Mouse (Mus musculus) right cerebral cortex, postnatal 14 days (tissue): ENCODE measurements around the gene Adrb1.
A peak's percentile ranks its signal among the peaks of the same experiment; 100 is the strongest.

Experiments used
- DNase-seq: peaks from one replicate; pipeline ENCODE4 v3.0.0; 2022

Adrb1 gene

GRCm38 (mm10) chr19:56703238-56704097 is 18.5 kb upstream of the Adrb1 start:
- DNase-seq, result no peak

DNA sequence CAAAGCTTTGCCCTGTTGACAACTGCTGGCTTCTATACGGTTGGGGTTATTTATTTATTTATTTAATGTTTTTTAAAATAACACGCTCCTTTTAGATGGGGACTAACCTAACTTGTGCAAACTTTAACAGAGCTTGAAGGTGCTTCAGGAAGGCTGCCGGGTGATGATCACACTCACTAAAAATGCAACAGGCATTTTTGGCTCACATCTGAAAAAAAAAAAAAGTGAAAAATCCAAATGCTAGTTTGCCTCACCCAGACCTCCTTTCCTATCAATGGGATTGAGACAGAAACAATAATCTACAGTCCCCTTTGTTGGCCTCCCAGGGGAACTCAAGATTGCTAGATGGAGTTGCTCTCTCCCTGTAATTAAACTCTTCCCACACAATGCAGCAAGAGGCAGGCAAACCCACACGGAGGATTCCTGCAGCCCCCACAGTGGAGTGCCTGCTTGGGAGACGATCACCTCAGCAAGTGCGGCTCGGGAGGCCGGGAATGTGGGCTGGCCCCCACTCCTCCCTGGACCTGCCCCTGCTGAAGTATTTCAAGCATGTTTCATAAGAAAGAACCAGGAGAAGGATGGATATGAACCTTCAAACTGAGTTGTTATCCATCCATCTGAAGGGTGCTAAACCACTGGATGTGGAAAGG is 16.8 kb upstream of the Adrb1 start:
- no peak for DNase-seq

- DNase-seq, result no peak
Measured at GRCm38 (mm10) chr19:56708794-56709193, 13.2 kb upstream of the Adrb1 start.

DNA sequence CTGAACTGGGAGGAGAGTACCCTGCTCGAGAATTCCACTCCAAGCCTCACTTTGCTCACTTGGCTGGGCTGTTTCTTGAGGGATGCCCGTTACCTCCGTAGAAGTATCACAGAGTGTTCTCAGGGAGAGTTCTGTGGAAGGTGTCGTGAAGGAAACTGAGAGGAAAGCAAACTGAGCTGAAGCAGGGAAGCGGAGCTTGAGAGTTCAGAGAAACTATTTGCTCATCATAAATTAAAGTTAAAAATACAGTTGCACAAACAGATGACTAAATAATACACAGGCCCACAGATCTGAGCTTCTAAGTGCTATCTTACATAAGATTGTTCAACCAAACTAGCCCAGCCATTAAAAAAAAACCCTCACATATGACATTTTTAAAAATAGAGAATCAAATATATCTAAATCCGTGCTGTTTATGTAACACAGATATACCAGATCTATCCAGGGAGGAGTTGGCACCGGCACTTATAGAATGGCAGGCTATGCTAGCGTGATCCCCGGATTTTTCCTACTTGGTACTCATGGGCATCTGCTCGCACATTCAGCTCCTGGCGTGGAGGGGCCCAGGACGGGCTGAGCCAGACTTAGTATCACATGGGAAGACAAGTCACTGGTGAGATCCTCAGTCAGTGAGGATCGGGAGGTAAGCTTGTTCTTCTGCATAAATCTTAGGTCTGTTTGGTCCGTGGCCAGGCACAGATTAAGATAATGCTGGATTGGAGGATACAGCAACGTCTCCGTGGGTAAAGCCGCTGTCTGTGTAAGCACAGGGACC is 11.7 kb upstream of the Adrb1 start:
- DNase-seq, result peak; percentile 64

GRCm38 (mm10) chr19:56713613-56714012 is 8.4 kb upstream of the Adrb1 start:
- DNase-seq, result no peak

- DNase-seq, result no peak
Measured at GRCm38 (mm10) chr19:56714661-56715170, 7.3 kb upstream of the Adrb1 start.

DNA sequence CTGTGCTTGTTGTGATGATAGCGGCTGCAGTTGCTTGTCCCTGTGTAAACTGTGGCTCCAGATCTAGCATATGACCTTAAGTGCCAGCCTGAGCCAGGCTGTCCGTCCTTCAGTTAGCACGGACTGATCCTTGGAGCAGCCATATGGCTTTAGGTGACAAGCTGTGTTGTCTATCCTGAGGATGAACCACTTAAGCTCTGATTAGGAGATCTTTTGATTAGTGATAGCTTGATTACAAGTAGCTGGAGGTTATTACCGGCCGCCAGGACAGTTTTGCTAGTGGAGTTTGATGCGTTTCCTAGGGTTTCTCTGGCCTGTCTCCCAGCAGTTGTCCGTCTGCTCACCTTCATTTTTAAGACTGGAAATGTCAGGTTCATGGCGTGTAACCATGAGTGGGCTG is 4.0 kb upstream of the Adrb1 start:
- no peak for DNase-seq

DNA sequence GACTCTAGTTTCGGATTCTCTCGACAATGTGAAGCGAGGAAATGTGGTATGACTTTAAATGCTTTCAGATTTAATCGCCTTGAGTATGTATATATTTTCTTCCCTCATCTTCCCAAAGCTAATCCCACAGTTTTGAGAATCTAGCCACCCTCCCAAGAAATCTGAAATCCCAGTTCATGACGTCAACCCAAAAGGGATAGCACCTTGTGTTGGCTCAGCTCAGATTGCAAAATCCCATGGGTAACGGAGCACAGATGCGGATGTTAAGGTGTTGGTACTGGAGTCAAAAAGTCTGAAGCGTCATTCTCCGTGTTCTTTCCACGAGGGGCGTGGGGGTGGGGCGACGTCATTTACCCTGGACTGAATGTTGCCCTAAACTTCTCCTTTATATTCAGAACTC is 1.1 kb upstream of the Adrb1 start:
- no peak for DNase-seq

GRCm38 (mm10) chr19:56722291-56722707 is 300 bp downstream of the Adrb1 start:
- peak; percentile 28 for DNase-seq

DNA sequence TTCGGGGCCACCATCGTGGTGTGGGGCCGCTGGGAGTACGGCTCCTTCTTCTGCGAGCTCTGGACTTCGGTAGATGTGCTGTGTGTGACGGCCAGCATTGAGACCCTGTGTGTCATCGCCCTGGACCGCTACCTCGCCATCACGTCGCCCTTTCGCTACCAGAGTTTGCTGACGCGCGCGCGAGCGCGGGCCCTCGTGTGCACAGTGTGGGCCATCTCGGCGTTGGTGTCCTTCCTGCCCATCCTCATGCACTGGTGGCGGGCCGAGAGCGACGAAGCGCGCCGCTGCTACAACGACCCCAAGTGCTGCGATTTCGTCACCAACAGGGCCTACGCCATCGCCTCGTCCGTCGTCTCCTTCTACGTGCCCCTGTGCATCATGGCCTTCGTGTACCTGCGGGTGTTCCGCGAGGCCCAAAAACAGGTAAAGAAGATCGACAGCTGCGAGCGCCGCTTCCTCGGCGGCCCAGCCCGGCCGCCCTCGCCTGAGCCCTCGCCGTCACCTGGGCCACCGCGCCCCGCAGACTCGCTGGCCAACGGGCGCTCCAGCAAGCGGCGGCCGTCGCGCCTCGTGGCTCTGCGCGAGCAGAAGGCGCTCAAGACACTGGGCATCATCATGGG is 822 bp downstream of the Adrb1 start:
- DNase-seq, result peak; percentile 59

GRCm38 (mm10) chr19:56723331-56724125 is 1.5 kb downstream of the Adrb1 start:
- peak; percentile 27 for DNase-seq

DNA sequence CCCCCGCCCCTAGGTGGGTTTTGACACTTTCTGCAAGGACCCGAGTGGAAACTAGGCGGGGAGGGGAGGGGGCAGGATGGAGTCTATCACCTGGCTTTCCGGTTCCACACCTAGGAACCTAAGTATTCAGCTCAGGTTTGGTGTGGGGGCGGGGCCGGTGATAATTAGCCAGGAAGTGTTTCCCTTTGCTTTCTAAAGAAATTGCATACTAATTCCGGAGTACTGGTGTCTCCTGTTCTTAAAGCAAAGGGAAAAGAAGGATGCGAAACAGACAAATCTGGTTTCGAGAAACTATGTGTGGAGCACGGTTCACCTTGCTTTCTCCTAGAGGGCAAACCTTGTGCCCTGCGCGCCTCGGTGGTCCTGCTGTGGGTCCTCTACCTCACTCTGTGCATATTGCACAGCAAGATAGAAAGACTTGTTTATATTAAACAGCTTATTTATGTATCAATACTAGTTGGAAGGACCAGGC is 2.2 kb downstream of the Adrb1 start:
- DNase-seq, result no peak

DNA sequence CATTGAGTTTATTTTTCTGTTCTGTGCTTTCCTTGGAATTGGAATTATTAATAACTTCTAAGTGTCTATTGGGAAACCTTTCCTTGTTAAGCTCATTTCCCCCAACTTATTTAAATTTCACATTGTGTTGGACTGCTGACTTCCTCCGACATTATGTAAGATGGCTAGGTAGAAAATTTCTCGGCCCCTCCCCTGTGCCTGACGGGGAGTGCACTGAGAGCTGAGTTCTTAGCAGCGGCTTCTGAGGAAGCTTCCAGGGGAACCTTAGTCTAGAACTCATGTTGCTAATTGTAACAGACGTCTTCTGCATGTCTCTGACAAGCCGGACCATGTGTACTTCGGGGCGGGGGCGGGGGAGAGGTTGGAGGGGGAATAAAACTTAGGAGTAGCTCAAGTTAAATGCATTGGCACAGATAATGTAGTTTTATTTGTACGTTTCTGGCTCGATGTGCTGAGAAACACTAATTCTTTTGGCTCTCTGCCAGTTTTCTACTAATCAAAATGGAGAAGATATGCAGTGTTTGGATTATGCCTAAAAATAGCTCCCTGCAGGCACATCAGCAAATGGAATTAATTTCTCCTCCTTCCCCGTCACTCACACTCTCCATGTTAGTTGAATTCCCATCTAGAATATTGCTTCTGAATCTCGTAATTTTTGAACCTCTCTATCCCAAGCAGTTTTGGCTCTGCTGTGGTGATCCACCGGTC is 5.3 kb downstream of the Adrb1 start:
- no peak for DNase-seq

DNA sequence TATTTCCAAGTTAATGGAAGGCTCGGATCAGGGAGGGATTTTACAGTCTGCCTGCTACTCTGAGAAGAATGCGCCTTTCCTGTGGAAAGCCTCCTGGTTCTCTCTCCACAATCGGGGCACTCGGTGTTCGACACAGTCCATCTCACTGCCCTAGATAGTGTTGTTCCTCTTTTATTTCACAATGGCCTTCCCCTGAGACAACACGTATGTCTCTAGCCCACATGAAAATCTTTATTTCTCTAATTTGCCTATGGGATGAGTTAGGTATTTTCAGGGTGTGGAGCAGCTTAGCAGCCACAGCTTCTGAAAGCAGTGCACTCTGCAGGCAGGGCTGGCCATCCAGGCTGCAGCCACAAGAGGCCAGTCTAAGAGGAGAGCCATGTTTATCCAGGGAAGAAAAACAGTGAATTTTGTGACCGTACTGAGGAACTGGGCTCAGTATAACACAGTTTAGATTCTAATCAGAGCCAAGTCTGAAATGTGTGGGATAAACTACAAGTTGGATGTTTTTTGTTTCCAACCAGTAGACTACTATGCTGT is 12.1 kb downstream of the Adrb1 start:
- no peak for DNase-seq

DNA sequence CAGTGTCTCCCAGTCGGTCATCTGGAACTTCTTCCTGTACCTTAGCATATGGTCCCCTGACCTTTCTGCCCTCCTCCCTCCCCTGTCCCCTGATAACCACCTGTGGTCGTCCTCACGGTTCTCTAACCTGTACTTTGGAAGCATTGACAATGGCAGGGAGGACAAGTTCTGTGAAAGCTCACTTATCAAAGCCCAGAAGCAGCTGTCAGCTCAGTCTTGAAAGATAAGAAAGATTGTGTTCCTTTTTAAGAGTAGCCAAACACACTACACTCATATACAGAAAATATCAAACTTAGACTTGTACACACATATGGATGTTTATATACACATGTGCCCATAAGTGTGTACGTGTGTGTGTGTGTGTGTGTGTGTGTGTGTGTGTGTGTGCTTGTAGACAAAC is 13.7 kb downstream of the Adrb1 start:
- no peak for DNase-seq

DNA sequence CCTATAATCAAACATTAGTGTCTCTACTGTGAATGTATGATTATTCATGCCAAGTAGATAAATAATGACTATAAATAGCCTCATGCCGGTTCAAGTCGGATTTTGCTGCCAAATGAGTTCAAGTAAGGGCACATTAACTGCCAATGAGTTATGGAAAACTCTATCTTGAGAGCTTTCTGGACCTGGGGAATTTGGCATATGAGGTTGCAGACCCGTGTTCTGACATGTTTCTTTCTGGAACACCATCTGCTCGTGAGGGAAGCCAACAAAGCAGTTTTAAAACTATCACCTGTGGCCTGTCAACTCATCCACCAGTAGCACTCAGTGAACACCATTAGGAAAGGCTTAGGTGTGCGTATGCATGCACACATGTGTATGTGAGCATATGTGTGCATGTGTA is 14.3 kb downstream of the Adrb1 start:
- no peak for DNase-seq

GRCm38 (mm10) chr19:56745061-56745460 is 23.1 kb downstream of the Adrb1 start:
- no peak for DNase-seq

- no peak for DNase-seq
Measured at GRCm38 (mm10) chr19:56745528-56745927, 23.5 kb downstream of the Adrb1 start.

DNA sequence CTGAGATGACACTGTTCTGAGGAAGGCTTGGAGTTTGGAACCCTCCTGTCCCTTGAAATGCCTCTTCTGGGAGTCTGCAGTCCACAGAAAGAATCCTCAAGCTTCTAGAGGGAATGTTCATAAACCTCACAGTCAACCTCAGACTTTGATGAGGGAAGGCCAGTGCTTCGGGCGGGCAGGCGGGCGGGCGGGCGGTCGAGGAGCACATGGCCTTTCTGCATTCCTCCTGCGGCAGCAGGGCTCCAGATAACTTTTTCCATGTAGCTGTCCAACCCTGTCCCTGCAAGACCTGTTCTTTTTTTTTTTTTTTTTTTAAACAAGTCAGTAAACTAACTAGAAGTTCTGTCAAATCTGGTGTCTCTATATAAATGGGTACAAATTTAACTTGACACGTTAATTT is 24.6 kb downstream of the Adrb1 start:
- DNase-seq, result no peak

DNA sequence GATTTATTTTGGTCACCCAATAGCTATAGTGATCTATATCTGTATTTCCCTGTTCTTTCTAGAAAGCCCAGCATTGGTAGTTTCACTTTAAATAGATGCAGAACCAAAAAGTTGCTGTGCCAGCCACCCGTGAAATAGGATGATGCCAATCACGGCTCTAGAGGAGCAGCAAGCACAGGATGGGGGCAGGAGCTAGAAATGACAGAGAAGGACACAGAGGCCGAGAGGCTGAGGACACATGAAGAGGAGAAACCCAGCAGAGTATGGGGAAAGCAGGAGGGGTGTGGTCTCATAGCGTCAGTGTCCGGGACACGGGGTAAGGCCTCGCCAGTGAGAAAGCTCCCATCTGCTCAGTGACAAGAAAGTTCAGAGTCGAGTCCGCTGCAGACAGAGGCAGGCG is 25.9 kb downstream of the Adrb1 start:
- DNase-seq, result no peak

GRCm38 (mm10) chr19:56749343-56749742 is 27.3 kb downstream of the Adrb1 start:
- no peak for DNase-seq
